Mouse (Mus musculus) fibroblast of lung, adult 2 months (primary cell): ENCODE measurements around the gene Has1.

Experiments
- DNase-seq: peaks from one replicate; pipeline ENCODE4 v3.0.0-alpha.2; 2011; ENCODE audit warnings: low read depth

The Has1 gene

DNA sequence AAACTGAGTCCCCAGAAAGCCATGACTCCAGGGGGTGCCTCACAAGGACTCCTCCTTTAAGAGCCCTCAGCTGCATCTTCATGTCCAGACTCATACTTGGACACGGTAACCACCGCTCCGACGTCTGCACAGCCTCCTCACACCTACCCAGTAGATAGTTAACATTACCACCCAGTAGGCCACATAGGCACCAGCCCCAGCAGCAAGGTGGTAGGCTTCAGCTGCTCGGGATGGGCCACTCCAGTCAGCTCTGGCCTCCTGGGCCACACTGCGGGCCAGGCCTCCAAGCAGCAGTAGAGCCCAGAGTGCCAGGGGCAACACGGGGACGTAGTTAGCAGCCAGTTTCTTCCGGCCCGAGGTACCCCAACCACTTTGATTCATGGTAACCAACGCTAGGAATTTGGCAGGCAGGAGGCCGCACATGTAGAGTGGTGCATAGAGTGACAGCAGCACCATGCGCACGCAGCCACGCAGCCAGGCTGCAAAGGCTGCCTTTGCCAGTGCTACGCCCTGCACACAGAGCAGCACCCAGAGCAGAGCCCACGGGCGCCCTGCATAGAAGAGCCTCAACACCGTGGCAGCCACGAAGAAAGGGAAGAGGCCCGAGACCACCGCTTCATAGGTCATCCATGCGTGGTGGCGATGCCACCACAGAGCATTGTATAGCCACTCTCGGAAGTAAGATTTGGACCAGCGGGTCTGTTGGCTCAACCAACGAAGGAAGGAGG, 11.3 kb downstream of the Has1 start:
- DNase-seq, result no peak

DNA sequence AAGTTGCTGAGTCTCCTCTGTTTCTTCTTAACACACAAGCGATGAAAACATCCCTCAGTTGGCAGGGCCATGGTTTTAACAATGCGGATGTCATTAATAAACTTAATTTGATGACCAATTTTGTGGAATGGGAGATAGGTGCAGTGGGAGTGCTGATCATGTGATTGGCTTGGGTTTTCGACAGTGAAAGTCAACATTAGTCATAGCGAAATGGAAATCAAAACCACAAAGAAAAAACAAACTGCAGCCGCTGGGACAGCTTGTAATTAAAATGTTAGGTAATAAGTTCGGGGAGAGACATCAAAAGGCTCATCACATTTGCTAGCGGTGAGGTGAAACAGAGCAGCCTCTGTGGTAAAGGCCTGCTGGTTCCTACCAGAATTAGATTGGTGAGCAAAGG, 14.2 kb downstream of the Has1 start:
- peak; percentile 41 for DNase-seq

DNA sequence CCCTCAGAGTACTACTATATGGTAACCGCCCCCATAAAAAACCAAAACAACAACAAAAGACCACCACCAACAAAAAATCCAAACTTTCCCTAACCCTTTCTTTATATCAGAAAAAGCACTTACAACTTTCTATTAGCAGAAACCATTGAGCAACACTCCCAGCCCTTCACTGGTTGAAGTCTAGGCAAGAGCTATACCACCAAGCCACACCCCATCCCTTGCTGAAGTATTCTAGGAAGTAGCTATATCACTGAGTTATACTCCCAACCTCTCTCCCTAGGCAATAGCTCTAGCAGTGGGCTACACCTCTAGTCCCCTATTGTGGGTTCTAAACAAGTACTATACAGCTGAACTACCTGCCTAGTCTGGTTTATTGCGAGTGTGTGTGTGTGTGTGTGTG, 15.7 kb downstream of the Has1 start:
- DNase-seq, result no peak

GRCm38 (mm10) chr17:17837919-17838701, 16.9 kb downstream of the Has1 start:
- peak; percentile 91 for DNase-seq

GRCm38 (mm10) chr17:17837426-17837825, 17.6 kb downstream of the Has1 start:
- DNase-seq, result no peak

GRCm38 (mm10) chr17:17836101-17836500, 18.9 kb downstream of the Has1 start:
- DNase-seq, result no peak

DNA sequence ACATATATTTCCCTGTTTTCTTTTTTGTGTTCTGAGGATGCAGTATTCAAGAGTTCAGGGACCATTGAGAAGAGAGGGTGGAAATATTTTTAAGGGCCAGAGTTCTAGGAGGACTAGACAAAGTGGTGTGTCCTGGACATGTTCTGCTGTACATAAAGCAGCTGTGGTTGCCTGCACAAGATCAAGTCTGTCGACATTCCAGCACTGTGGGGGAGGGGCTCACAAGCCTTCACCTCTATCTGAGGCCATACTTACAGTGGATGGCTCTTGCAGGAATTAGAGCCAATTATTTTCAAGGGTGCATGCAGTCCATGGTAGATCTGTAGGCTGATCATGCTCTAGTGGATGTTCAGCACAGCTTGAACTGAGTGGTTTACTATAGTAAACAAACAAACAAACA, 20.1 kb downstream of the Has1 start:
- no peak for DNase-seq

DNA sequence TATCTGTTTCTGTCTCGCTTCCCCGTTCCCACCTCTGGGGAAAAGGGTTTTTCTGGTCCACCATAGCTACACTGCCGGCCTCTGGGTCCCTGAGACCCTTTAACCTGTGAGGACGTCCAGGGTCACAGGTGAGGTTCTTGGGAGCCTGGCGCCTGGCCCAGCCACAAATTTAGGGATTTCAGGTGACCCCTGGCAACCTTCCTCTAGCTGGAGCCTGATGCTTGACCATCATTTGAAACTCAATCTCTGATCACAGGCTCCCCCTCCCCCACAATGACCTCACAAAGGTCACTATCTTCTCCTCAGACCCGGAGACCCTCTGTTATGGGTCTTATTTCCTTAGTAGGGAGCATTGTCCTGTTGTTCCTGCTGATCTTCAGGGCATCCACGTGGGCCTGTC, 24.3 kb downstream of the Has1 start:
- no peak for DNase-seq

DNA sequence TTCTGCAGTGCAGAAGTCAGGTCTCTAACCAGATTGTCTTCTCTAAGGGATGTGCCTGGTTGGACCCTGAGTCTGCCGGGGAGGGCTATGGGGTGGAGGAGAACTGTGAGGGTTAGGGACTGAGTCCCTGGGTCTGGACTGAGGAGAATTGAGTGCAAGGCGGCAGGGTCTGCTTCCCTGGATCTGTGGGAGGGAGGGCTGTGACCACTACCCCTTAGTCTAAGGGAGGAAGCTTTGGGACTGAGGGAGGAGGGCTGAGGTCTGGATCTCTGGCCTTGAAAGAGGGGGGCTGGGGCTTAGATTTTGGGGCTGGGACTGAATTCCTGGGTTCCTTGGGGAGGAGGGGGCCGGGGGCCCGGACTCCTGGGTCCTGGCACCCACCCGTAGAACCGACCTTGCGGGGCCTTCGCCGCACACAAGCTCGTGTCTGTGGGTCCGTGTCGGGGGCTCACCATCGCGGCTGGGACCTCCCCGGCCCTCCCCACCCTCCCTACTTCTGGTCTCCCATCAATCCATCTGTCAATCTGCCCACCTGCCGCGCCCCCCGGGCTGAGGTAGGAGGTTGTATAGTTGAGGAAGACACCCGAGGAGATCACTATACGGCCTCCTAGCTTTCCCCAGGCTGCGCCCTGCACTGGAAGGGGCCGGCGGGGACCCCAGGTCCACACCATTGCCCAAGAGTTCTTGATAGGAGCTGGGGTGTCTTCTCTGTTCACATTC, 25.0 kb downstream of the Has1 start:
- DNase-seq, result no peak

GRCm38 (mm10) chr17:17829052-17829785, 25.8 kb downstream of the Has1 start:
- no peak for DNase-seq

GRCm38 (mm10) chr17:17828191-17828981, 26.6 kb downstream of the Has1 start:
- DNase-seq, result peak; percentile 22

- DNase-seq, result peak; percentile 25
Measured at GRCm38 (mm10) chr17:17827658-17828190, 27.3 kb downstream of the Has1 start.

- peak; percentile 74 for DNase-seq
Measured at GRCm38 (mm10) chr17:17826751-17827657, 28.0 kb downstream of the Has1 start, which contains the start of gene Spaca6. Gene Spaca6, plus strand, starts transcription at chr17:17827158.

- DNase-seq, result peak; percentile 51
Measured at GRCm38 (mm10) chr17:17825921-17826591, 28.9 kb downstream of the Has1 start.

- no peak for DNase-seq
Measured at GRCm38 (mm10) chr17:17823612-17824336, 31.2 kb downstream of the Has1 start.

DNA sequence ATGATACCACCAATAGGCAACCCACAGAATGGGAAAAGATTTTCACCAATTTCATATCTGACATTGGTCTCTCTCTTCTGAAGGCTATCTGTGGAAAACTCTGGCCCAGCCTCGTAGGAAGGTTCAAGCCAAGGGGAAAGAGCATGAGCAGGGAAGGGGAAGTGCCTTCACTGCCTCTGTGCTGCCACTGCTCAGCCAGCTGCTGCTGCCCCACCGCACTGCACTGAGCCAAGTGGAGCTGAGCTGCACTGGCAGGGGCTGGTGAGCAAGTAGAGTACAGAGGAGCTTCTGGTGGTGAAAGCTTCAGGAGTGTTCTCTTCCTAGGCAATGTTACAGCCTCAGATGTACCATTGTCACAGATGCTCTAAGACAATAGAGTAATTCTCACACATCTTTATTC, 59.5 kb downstream of the Has1 start:
- DNase-seq, result no peak
